Mouse (Mus musculus): ENCODE results near the gene Ddx31.

The Ddx31 gene

DNA sequence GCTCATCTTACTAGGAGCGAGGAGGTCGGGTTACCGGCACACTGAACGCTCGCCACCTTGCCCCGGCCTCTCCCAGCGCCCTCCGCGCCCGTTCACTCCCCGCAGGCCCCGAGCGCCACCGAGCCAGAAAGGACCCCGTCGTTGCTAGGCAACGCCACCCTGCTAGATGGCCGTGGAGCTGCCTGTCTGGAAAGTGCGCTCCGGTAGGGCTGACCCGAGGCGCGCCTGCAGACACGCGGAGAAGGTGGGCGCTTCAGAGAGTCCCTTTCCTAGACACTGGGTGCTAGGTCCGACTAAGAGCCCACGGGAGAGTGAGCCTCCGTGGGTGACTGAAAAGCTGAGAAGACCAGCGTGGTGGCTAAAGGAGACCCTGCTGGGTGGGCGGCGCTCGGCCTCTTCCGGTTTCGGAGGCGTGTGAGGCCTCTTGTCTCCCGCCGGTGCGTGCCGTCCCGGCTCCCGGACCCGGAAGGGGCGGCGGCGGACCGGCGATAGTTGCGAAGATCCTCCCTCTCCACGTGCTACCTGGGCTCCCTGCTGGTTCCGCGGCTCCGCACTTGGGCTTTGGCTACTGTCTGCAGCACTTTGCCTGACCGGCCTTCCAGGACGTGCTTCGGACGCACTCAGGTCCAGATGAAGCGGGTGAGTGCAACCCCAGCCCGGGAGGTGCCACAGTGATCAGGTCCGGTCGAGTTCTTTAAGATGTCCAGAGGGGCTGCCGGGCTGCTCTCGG lies at the start of gene Ddx31, which contains the start of gene Gtf3c4:
Gene Ddx31, plus strand, starts transcription at position 185 of the 730 bp plus-strand sequence.
Gene Gtf3c4, minus strand, starts transcription at position 139 of the 730 bp plus-strand sequence.
- POLR2A ChIA-PET: interaction anchor here (0.5 to 6.7 kb wide), 39 partner anchors 9 to 1081 kb away, joined by 3 to 36 read pairs (median 3); partner anchors contain the start of genes Ak8 (in 2 of the 4), Barhl1 (in 2 of the 4), Spaca9 (in 2 of the 4) and Gtf3c5 (in 1 of the 4)
- CTCF ChIA-PET: interaction anchor here in 2 of 4 experiments (0.6 to 1.6 kb wide), 3 partner anchors 85 to 280 kb away, joined by 3 to 7 read pairs (median 4); no protein-coding TSS in a partner anchor

DNA sequence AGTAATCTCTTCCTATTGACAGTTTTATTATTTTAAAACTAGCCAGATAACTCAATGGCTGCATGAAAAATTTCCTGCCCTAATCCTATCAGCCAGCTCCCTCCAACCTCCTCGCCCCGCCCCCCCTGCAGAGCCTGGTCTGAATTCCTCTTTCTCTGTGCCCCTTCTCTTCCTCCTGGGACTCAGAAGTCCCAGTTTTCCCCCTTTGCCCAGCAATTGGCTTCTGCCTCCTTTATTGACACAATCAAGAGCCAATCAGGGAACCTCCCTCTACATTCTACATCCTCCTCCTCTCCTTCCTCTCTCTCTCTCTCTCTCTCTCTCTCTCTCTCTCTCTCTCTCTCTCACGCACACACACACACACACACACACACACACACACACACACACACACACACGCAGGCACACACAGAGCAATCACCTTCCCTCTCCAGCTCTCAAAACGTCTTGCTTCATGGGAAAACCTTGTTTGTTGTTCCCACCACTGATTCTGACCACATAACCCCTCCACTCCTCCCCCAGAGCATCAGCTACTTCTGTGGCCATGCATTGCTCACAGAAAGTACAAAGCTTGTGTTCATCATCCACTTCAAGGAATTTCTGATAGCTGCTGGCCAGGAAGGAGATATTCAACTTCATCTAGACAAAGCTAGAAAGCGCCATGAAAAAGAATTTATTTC lies 47.1 kb upstream of the Ddx31 start:
- ChIA-PET CTCF (interaction anchor here in 3 of 4 experiments (0.8 to 1.9 kb wide), 5 partner anchors 35 to 181 kb away, joined by 3 to 12 read pairs (median 8); no protein-coding TSS in a partner anchor), POLR2A (interaction anchor here in 2 of 4 experiments (0.6 to 1.0 kb wide), 2 partner anchors 25 to 172 kb away, joined by 3 read pairs; no protein-coding TSS in a partner anchor)

DNA sequence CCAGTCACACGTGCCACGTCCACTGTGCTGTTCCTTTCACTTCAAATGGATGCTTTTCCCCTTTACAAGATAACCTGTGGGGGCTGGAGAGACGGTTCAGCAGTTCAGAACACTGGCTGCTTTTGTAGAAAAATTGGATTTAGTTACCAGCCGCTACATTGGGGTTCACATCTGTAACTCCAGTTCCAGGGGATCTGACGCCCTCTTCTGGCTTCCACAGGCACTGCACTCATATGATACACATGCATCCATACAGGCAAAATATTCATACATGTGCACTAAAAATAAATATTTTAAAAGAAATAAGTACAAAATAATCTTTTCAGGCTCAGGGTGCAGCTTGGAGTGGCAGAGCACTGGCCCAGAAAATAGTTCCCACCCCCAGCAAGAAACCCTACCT lies 45.6 kb upstream of the Ddx31 start:
- ChIA-PET CTCF (interaction anchor here in 1 of 4 experiments (0.6 to 1.5 kb wide), 2 partner anchors 39 to 1978 kb away, joined by 3 to 4 read pairs; no protein-coding TSS in a partner anchor), POLR2A (no interaction called here)

GRCm38 (mm10) chr2:28796298-28796697 lies 43.9 kb upstream of the Ddx31 start:
- ChIA-PET POLR2A (no interaction called here), CTCF (interaction anchor here in 2 of 4 experiments (0.6 to 1.8 kb wide), 7 partner anchors 10 to 180 kb away, joined by 3 to 7 read pairs (median 4); no protein-coding TSS in a partner anchor)

DNA sequence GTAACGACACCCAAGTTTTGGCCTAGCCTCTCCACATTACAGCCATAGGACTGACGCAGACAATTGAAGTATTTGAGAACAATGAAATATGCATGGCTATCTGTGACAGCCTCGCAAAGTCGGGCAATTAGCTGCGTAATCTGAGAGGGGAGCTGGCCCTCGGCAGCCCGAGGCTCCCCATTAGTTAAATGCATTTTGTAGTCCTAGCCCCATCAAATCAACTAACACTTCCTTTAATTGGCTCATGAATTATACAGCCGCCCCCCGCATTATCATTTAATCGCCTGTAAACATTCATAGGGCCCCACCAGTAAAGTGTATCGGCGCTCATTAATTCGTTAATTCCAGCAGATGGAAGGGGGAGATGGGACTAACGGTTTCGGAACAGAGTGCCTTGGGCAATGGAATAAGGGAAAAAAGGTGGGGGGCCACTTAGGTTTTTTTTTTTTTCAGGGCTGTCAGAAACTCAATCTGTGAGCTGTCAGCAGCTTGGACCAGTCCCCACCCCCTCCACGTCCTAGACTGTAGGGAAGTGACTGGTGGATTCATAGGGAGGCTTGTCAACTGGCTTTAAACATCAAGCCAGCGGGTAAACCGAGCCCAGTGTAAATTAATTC lies 42.6 kb upstream of the Ddx31 start:
- POLR2A ChIA-PET: interaction anchor here in 3 of 4 experiments (0.6 to 1.0 kb wide), 5 partner anchors 10 to 908 kb away, joined by 3 to 7 read pairs (median 3); no protein-coding TSS in a partner anchor
- CTCF ChIA-PET: interaction anchor here in 3 of 4 experiments (0.6 to 1.5 kb wide), 7 partner anchors 10 to 592 kb away, joined by 3 to 6 read pairs (median 4); no protein-coding TSS in a partner anchor

GRCm38 (mm10) chr2:28798390-28798789 lies 41.8 kb upstream of the Ddx31 start:
- CTCF ChIA-PET: interaction anchor here in 2 of 4 experiments (0.6 to 0.9 kb wide), 2 partner anchors 11 to 248 kb away, joined by 4 to 5 read pairs; no protein-coding TSS in a partner anchor
- POLR2A ChIA-PET: interaction anchor here in 2 of 4 experiments (0.7 to 1.0 kb wide), 3 partner anchors 11 to 908 kb away, joined by 3 read pairs; no protein-coding TSS in a partner anchor

DNA sequence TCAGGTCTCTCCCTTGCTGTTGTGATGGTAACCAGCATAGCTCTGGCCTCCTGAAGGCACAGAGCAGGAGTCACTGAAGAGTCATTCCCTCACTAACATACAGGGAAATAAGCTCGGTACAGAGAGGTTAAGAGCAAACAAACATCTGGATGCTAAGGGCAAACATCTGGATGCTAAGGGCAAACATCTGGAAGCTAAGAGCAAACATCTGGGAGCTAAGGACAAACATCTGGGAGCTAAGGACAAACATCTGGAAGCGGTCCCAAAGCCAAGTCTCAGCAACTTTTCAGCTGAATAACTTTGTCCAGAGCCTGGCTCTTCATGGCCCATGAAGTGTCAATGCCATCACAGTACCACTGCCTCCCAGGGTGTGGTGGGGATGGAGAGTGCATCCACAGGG lies 40.6 kb upstream of the Ddx31 start:
- ChIA-PET CTCF (interaction anchor here in 1 of 4 experiments (1.0 to 1.1 kb wide), 2 partner anchors 177 to 253 kb away, joined by 3 to 5 read pairs; no protein-coding TSS in a partner anchor), POLR2A (interaction anchor here in 2 of 4 experiments (0.6 to 0.8 kb wide), 2 partner anchors 47 to 1003 kb away, joined by 3 to 4 read pairs; partner anchors contain the start of gene Slc27a4 (in 1 of the 2))

GRCm38 (mm10) chr2:28803406-28803805 lies 36.8 kb upstream of the Ddx31 start:
- ChIA-PET CTCF (interaction anchor here in 2 of 4 experiments (0.7 to 1.4 kb wide), 2 partner anchors 26 to 104 kb away, joined by 3 to 4 read pairs; no protein-coding TSS in a partner anchor), POLR2A (no interaction called here)

DNA sequence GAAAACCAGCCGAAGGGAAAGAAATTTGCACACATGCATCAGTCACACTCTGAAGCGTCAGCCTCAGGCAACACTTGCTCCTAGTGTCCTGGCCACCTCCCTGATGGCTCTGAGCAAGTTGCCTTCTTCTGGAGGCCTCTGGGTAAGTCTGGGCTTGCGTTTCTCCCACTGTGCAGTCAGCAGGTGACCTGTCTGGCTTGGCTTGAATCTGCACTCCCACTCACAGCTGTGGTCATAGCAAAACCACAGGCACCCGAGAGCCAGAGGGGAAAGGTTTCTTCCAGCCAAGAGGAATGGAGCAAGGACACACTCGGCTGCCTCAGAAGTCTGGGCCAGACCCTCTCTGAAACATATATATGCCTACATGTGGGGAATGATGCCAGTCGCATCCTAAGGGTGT lies 31.4 kb upstream of the Ddx31 start:
- ChIA-PET CTCF (interaction anchor here in 1 of 4 experiments (1.7 kb wide), 1 partner anchor 53 kb away, joined by 4 read pairs; no protein-coding TSS in a partner anchor), POLR2A (interaction anchor here in 1 of 4 experiments (1.4 kb wide), 1 partner anchor 42 kb away, joined by 3 read pairs; no protein-coding TSS in a partner anchor)

- POLR2A ChIA-PET: no interaction called here
- CTCF ChIA-PET: no interaction called here
Measured at GRCm38 (mm10) chr2:28810260-28811013, 29.8 kb upstream of the Ddx31 start.

GRCm38 (mm10) chr2:28818866-28819265 lies 21.3 kb upstream of the Ddx31 start:
- ChIA-PET POLR2A (interaction anchor here in 2 of 4 experiments (1.6 to 3.3 kb wide), 3 partner anchors 11 to 20 kb away, joined by 4 to 15 read pairs (median 6); partner anchors contain the start of genes Ddx31 (in 1 of the 2) and Gtf3c4 (in 1 of the 2)), CTCF (no interaction called here)

DNA sequence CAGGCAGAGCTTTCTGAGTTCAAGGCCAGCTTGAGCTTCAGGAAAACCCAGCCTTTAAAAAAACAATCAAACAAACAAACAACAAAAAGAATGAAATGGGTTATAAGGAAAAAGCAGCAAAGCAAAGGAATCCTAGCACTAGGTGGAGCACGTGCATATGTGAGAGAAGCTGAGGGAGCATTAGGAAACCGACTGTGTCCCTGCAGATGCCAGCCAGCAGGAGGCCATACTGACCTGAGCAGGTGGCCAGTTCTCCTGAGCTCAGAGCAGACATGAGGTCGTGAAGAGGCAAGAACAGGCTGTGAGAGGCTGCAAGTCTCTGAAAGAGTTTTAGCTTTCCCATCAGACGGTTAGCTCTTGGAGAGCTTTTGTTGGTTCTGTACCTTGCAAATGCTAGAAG lies 10.9 kb upstream of the Ddx31 start:
- CTCF ChIA-PET: interaction anchor here in 2 of 4 experiments (0.7 to 1.3 kb wide), 3 partner anchors 25 to 145 kb away, joined by 3 to 4 read pairs (median 3); no protein-coding TSS in a partner anchor
- POLR2A ChIA-PET: interaction anchor here (0.8 to 3.1 kb wide), 6 partner anchors 9 to 79 kb away, joined by 3 to 19 read pairs (median 4); partner anchors contain the start of genes Ddx31 (in 2 of the 4) and Gtf3c4 (in 2 of the 4)

- ChIA-PET POLR2A (interaction anchor here in 1 of 4 experiments (0.7 to 6.7 kb wide), 4 partner anchors 10 to 80 kb away, joined by 3 to 36 read pairs (median 4); no protein-coding TSS in a partner anchor), CTCF (no interaction called here)
Measured at GRCm38 (mm10) chr2:28836181-28836940, 3.8 kb upstream of the Ddx31 start.

GRCm38 (mm10) chr2:28839501-28840221 lies 545 bp upstream of the Ddx31 start:
- ChIA-PET POLR2A (interaction anchor here (0.7 to 6.7 kb wide), 36 partner anchors 9 to 911 kb away, joined by 3 to 36 read pairs (median 4); partner anchors contain the start of genes Ak8 (in 2 of the 4), Barhl1 (in 2 of the 4), Spaca9 (in 2 of the 4) and Gtf3c5 (in 1 of the 4)), CTCF (interaction anchor here in 2 of 4 experiments (0.6 to 1.6 kb wide), 3 partner anchors 84 to 281 kb away, joined by 3 to 7 read pairs (median 4); no protein-coding TSS in a partner anchor)

- POLR2A ChIA-PET: interaction anchor here in 2 of 4 experiments (0.5 to 3.1 kb wide), 3 partner anchors 19 to 1003 kb away, joined by 5 to 13 read pairs (median 7); no protein-coding TSS in a partner anchor
- CTCF ChIA-PET: interaction anchor here in 1 of 4 experiments (0.7 kb wide), 1 partner anchor 387 kb away, joined by 4 read pairs; no protein-coding TSS in a partner anchor
Measured at GRCm38 (mm10) chr2:28842042-28842441, 1.8 kb downstream of the Ddx31 start.

All from embryonic stem cell, embryonic (primary cell).